Mouse (Mus musculus) ovary, postnatal 10 days (tissue): ENCODE data around the gene Dhh.
"Not testable (repeated sequence)": the region's sequence is repeated elsewhere in the genome, so short reads cannot be mapped to it uniquely, and the experiment has no call there.

Experiments used
- DNase-seq: peaks from one replicate; pipeline ENCODE4 v3.0.0; 2022; ENCODE audit warnings: low spot score

Dhh gene

GRCm38 (mm10) chr15:98897928-98898800 is at the start of gene Dhh:
Gene Dhh (minus strand): TSS chr15:98898540.
- no peak for DNase-seq

- no peak for DNase-seq
These were observed 49.5 kb upstream of the Dhh start for GRCm38 (mm10) chr15:98947884-98948283.

- no peak for DNase-seq
These were observed 44.8 kb upstream of the Dhh start for GRCm38 (mm10) chr15:98943133-98943532.

GRCm38 (mm10) chr15:98942081-98942480 is 43.7 kb upstream of the Dhh start:
- DNase-seq: no peak

GRCm38 (mm10) chr15:98941539-98941938 is 43.2 kb upstream of the Dhh start:
- no peak for DNase-seq

- no peak for DNase-seq
These were observed 42.5 kb upstream of the Dhh start for GRCm38 (mm10) chr15:98940816-98941215.

GRCm38 (mm10) chr15:98934217-98934839 is 36.0 kb upstream of the Dhh start, which contains the start of gene Tuba1b:
Gene Tuba1b (minus strand): TSS chr15:98934565.
- peak; percentile 84 for DNase-seq

GRCm38 (mm10) chr15:98933833-98934216 is 35.5 kb upstream of the Dhh start:
- peak; percentile 84 for DNase-seq

- DNase-seq: not testable (repeated sequence)
These were observed 34.8 kb upstream of the Dhh start for GRCm38 (mm10) chr15:98933004-98933671.

GRCm38 (mm10) chr15:98930998-98931397 is 32.7 kb upstream of the Dhh start:
- DNase-seq: no peak

- DNase-seq: no peak
These were observed 31.8 kb upstream of the Dhh start for GRCm38 (mm10) chr15:98930017-98930734.

GRCm38 (mm10) chr15:98928598-98929240 is 30.4 kb upstream of the Dhh start:
- no peak for DNase-seq

GRCm38 (mm10) chr15:98927566-98927965 is 29.2 kb upstream of the Dhh start:
- no peak for DNase-seq

GRCm38 (mm10) chr15:98924682-98925081 is 26.3 kb upstream of the Dhh start:
- no peak for DNase-seq

GRCm38 (mm10) chr15:98923031-98923537 is 24.7 kb upstream of the Dhh start:
- DNase-seq: no peak

- no peak for DNase-seq
These were observed 24.2 kb upstream of the Dhh start for GRCm38 (mm10) chr15:98922581-98922980.

GRCm38 (mm10) chr15:98921510-98921909 is 23.2 kb upstream of the Dhh start:
- no peak for DNase-seq

- not testable (repeated sequence) for DNase-seq
These were observed 20.2 kb upstream of the Dhh start for GRCm38 (mm10) chr15:98918499-98918895.

- DNase-seq: peak; percentile 95
These were observed 19.5 kb upstream of the Dhh start, which contains the start of gene Lmbr1l for GRCm38 (mm10) chr15:98917538-98918498. Gene Lmbr1l (minus strand): TSS chr15:98918231.

- no peak for DNase-seq
These were observed 18.8 kb upstream of the Dhh start for GRCm38 (mm10) chr15:98917091-98917490.
